24 mouse cellular contexts compared by ENCODE assay signal in the genomic region with DNA sequence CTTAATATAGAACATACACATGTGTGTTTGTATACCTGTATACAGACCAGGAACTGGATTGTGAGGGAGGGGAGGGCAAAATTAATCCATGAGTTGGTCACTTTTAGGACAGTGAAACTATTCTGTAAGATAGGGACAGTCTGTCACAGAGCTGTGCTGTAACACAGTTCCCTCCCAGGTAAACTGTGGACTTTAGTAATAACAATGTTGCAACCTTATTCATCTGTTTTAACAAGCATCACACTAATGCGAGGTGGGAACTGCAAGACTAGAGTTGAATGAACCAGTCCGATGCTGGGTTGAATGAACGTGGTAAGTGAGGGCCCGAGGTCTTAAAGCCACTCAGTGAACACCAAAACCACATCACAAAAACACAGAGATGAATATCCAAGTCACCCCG. TPM values are rescaled to one million over a fixed set of nuclear protein-coding genes. Genes with fewer than 3 reads are reported as not detected.
DNase-seq lines count a peak whose midpoint lies in the region; ATAC-seq and TF ChIP-seq lines count a peak whose summit lies in the region.
"Had no signal": no experiment of that assay in that cellular context is flagged by ENCODE, and none has a peak within 500 bp of the region (broad histone marks: within the 10 kb centered on the region; RNA-seq: fewer than 3 reads in every experiment).

No protein-coding gene starts in this region.

- no peak overlapping the region for H3K4me2 ChIP-seq in intestine, postnatal 0 days (replicated peaks; ENCODE audit: low read depth)
- no peak overlapping the region for H3K4me2 ChIP-seq in intestine, embryonic 16.5 days (ENCODE audit: low read depth, low read length)
- H3K4me2 ChIP-seq in liver, postnatal 0 days (ENCODE audit: low read depth, low read length), result no peak overlapping the region
- H3K4me2 ChIP-seq in liver, embryonic 12.5 days, result no peak overlapping the region
- H3K4me2 ChIP-seq: embryonic facial prominence, embryonic 12.5 days; forebrain, embryonic 13.5 days; forebrain, embryonic 15.5 days had no signal

- TF ChIP-seq EP300 in liver, postnatal 0 days (IDR thresholded peaks at IDR 0.05; ENCODE audit: low read depth), result no peak

- peaks cover 43% of the 10 kb centered on the region for H3K79me2 ChIP-seq in liver, adult 2 months (ENCODE audit: control insufficient read depth, insufficient read depth, low read length)

- H3K36me3 ChIP-seq in intestine, postnatal 0 days (ENCODE audit: control insufficient read depth, insufficient read depth), result no peaks in the 10 kb centered on the region
- H3K36me3 ChIP-seq in intestine, embryonic 16.5 days (ENCODE audit: control insufficient read depth, insufficient read depth, low read length), result no peaks in the 10 kb centered on the region
- H3K36me3 ChIP-seq in liver, adult 2 months (ENCODE audit: control insufficient read depth, insufficient read depth, low read length), result no peaks in the 10 kb centered on the region
- H3K36me3 ChIP-seq in liver, postnatal 0 days (replicated peaks; ENCODE audit: insufficient read depth, low read length), result no peaks in the 10 kb centered on the region
- H3K36me3 ChIP-seq in liver, embryonic 12.5 days, result no peaks in the 10 kb centered on the region
- H3K36me3 ChIP-seq: embryonic facial prominence, embryonic 10.5 days; embryonic facial prominence, embryonic 12.5 days; forebrain, embryonic 15.5 days; G1E had no signal

- peak; percentile 79 for DNase-seq in liver, adult 2 months (ENCODE audit: extremely low read depth, low read depth, low spot score)
- DNase-seq in liver, result no peak
- no peak for DNase-seq in liver, postnatal 0 days
- DNase-seq: adrenal gland, adult 8-10 months; adrenal gland, postnatal 14 days; adrenal gland, postnatal 36 days; B cell, adult 2 months; cerebellum, adult 11-12 months; cerebellum, adult 2 months; cerebellum, adult 9-10 months; cerebellum, postnatal 10 days; cerebellum, postnatal 25 days had no signal

- H3K9me3 ChIP-seq in intestine, postnatal 0 days (ENCODE audit: control insufficient read depth), result no peaks in the 10 kb centered on the region
- no peaks in the 10 kb centered on the region for H3K9me3 ChIP-seq in intestine, embryonic 16.5 days (ENCODE audit: control insufficient read depth, low read length)
- H3K9me3 ChIP-seq in liver, postnatal 0 days (ENCODE audit: low read length), result no peaks in the 10 kb centered on the region
- no peaks in the 10 kb centered on the region for H3K9me3 ChIP-seq in liver, embryonic 12.5 days (replicated peaks)
- H3K9me3 ChIP-seq: embryonic facial prominence, embryonic 10.5 days; embryonic facial prominence, embryonic 12.5 days; forebrain, embryonic 13.5 days; forebrain, embryonic 15.5 days had no signal

- no peak for TF ChIP-seq POLR2A in liver, adult 2 months (IDR thresholded peaks at IDR 0.05; ENCODE audit: extremely low read depth, insufficient read depth, low read length)

- H3K4me1 ChIP-seq in intestine, postnatal 0 days (replicated peaks; ENCODE audit: control insufficient read depth, insufficient read depth, low read length), result peaks cover 12% of the 10 kb centered on the region; the same call in 1 of the 2 replicates
- H3K4me1 ChIP-seq in intestine, embryonic 16.5 days (ENCODE audit: control insufficient read depth, insufficient read depth, low read length), result peaks cover 39% of the 10 kb centered on the region
- peaks cover 15% of the 10 kb centered on the region for H3K4me1 ChIP-seq in liver, adult 2 months (ENCODE audit: control insufficient read depth, insufficient read depth, low read length)
- peaks cover 22% of the 10 kb centered on the region for H3K4me1 ChIP-seq in liver, postnatal 0 days (ENCODE audit: insufficient read depth)
- H3K4me1 ChIP-seq in liver, embryonic 12.5 days, result peaks cover 10% of the 10 kb centered on the region

- no peak overlapping the region for H3K27ac ChIP-seq in intestine, postnatal 0 days (ENCODE audit: low read depth, low read length)
- no peak overlapping the region for H3K27ac ChIP-seq in intestine, embryonic 16.5 days (ENCODE audit: low read length)
- H3K27ac ChIP-seq in liver, adult 2 months (replicated peaks; ENCODE audit: insufficient read depth, low read depth, low read length), result no peak overlapping the region
- H3K27ac ChIP-seq in liver, postnatal 0 days (ENCODE audit: low read depth), result no peak overlapping the region
- no peak overlapping the region for H3K27ac ChIP-seq in liver, embryonic 12.5 days
- H3K27ac ChIP-seq: embryonic facial prominence, embryonic 10.5 days; embryonic facial prominence, embryonic 12.5 days; forebrain, embryonic 13.5 days; forebrain, embryonic 15.5 days had no signal

- H3K27me3 ChIP-seq in intestine, postnatal 0 days (replicated peaks; ENCODE audit: control insufficient read depth, insufficient read depth, low read length), result no peaks in the 10 kb centered on the region
- no peaks in the 10 kb centered on the region for H3K27me3 ChIP-seq in intestine, embryonic 16.5 days (replicated peaks; ENCODE audit: control insufficient read depth, insufficient read depth, low read length)
- H3K27me3 ChIP-seq in liver, adult 2 months (ENCODE audit: control insufficient read depth, insufficient read depth, low read length), result no peaks in the 10 kb centered on the region
- no peaks in the 10 kb centered on the region for H3K27me3 ChIP-seq in liver, postnatal 0 days (ENCODE audit: insufficient read depth, low read length)
- no peaks in the 10 kb centered on the region for H3K27me3 ChIP-seq in liver, embryonic 12.5 days (replicated peaks)
- H3K27me3 ChIP-seq: CH12.LX; embryonic facial prominence, embryonic 12.5 days; forebrain, embryonic 13.5 days; forebrain, embryonic 15.5 days; Patski had no signal

- H3K9ac ChIP-seq in intestine, postnatal 0 days (ENCODE audit: low read depth, low read length), result no peak overlapping the region
- H3K9ac ChIP-seq in intestine, embryonic 16.5 days (ENCODE audit: low read depth, low read length), result no peak overlapping the region
- no peak overlapping the region for H3K9ac ChIP-seq in liver, adult 2 months (ENCODE audit: low read depth, low read length)
- no peak overlapping the region for H3K9ac ChIP-seq in liver, postnatal 0 days (replicated peaks)
- H3K9ac ChIP-seq in liver, embryonic 12.5 days, result no peak overlapping the region
- H3K9ac ChIP-seq: embryonic facial prominence, embryonic 12.5 days; forebrain, embryonic 13.5 days; forebrain, embryonic 15.5 days had no signal

- WGBS in intestine, postnatal 0 days, result 81% methylated on average over 5 of the region's 5 CpGs
- 89% methylated on average over 5 of the region's 5 CpGs for WGBS in intestine, embryonic 16.5 days
- 38% methylated on average over 5 of the region's 5 CpGs for WGBS in liver, adult 2 months
- WGBS in liver, postnatal 0 days (ENCODE audit: insufficient replicate concordance), result 63% methylated on average over 5 of the region's 5 CpGs
- 69% methylated on average over 5 of the region's 5 CpGs for WGBS in liver, embryonic 12.5 days (ENCODE audit: insufficient replicate concordance)

- peak; percentile 22; the same call in 1 of the 2 replicates for ATAC-seq in intestine, postnatal 0 days
- ATAC-seq in intestine, embryonic 16.5 days, result no peak
- peak; percentile 80 for ATAC-seq in liver, postnatal 0 days
- no peak for ATAC-seq in liver, embryonic 12.5 days
- ATAC-seq: activated CD4-positive, CD25-positive, alpha-beta regulatory T cell, adult 4 months; CD4-positive, CD25-positive, alpha-beta regulatory T cell, adult 4 months; forebrain, embryonic 13.5 days; forebrain, embryonic 15.5 days; Patski had no signal

- no peak overlapping the region for H3K4me3 ChIP-seq in intestine, postnatal 0 days (ENCODE audit: low read depth, low read length)
- no peak overlapping the region for H3K4me3 ChIP-seq in intestine, embryonic 16.5 days (ENCODE audit: low read length)
- H3K4me3 ChIP-seq in liver, adult 2 months (ENCODE audit: insufficient read depth, low read depth, low read length), result no peak overlapping the region
- H3K4me3 ChIP-seq in liver, postnatal 0 days (ENCODE audit: low read depth, low read length), result no peak overlapping the region
- no peak overlapping the region for H3K4me3 ChIP-seq in liver, embryonic 12.5 days
- H3K4me3 ChIP-seq: embryonic facial prominence, embryonic 10.5 days; embryonic facial prominence, embryonic 12.5 days; forebrain, embryonic 13.5 days; forebrain, embryonic 15.5 days had no signal

- no peak for TF ChIP-seq CTCF in intestine, postnatal 0 days (IDR thresholded peaks at IDR 0.05; ENCODE audit: low read depth)
- TF ChIP-seq CTCF in liver, adult 2 months (IDR thresholded peaks at IDR 0.05; ENCODE audit: low read depth, low read length), result no peak
- no peak for TF ChIP-seq CTCF in liver, postnatal 0 days (IDR thresholded peaks at IDR 0.05; ENCODE audit: low read depth)

RNA-seq across cellular contexts. Expression of a gene that starts 14.7 kb away (rescaled TPM):
- 13.5 and 13.8 TPM in 2 replicates for polyA plus RNA-seq in intestine, postnatal 0 days (2015; fragmentation: Nextera tagmentation; extraction: Ambion mirVana)
- polyA plus RNA-seq in intestine, embryonic 16.5 days (2015; fragmentation: Nextera tagmentation; extraction: Ambion mirVana), result 15.2 and 16.9 TPM in 2 replicates
- 22.9 and 23.6 TPM in 2 replicates for total RNA-seq in liver, adult 2 months (2014; rRNA removed)
- 5.6 and 5.7 TPM in 2 replicates for polyA plus RNA-seq in liver, adult 2 months (2012; rRNA removed)
- 5.5 and 5.9 TPM in 2 replicates for polyA plus RNA-seq in liver, postnatal 0 days (2015; fragmentation: Nextera tagmentation; extraction: Ambion mirVana)
- polyA plus RNA-seq in liver, embryonic 12.5 days (2016; fragmentation: Nextera tagmentation; extraction: Ambion mirVana), result 5.8 and 6.3 TPM in 2 replicates
- polyA plus RNA-seq: G1E had no signal

Comparison
In these comparisons a context has a peak if more than half of its experiments do, and no peak if none do; other contexts are left out.
1. ATAC-seq: peak in intestine, postnatal 0 days (single experiment) and liver, postnatal 0 days (single experiment); none in intestine, embryonic 16.5 days (single experiment) and liver, embryonic 12.5 days (single experiment).